Mouse (Mus musculus): ENCODE measurements at regions not wholly inside any gene's neighbourhood (a gene's known extent, or its start where the extent isn't known, plus 50 kb on each side); places are given as distances from the start of the nearest gene placed in this dataset.
"Not testable (repeated sequence)": the region's sequence is repeated elsewhere in the genome, so short reads cannot be mapped to it uniquely, and the experiment has no call there.

- ATAC-seq (replicated peaks in 1 of 2; ENCODE audit: insufficient read depth in 1 of 2, low FRiP score in 2 of 2, low TSS enrichment in 1 of 2, low read depth in 1 of 2, poor library complexity in 2 of 2, severe bottlenecking in 2 of 2) = no peak
These were observed 127.8 kb upstream of the Arhgap20 start for GRCm38 (mm10) chr9:51637131-51637920.

- ATAC-seq (replicated peaks in 1 of 2; ENCODE audit: insufficient read depth in 1 of 2, low FRiP score in 2 of 2, low TSS enrichment in 1 of 2, low read depth in 1 of 2, poor library complexity in 2 of 2, severe bottlenecking in 2 of 2) = no peak
These were observed 123.4 kb upstream of the Arhgap20 start for GRCm38 (mm10) chr9:51641706-51642105.

- ATAC-seq (replicated peaks in 1 of 2; ENCODE audit: insufficient read depth in 1 of 2, low FRiP score in 2 of 2, low TSS enrichment in 1 of 2, low read depth in 1 of 2, poor library complexity in 2 of 2, severe bottlenecking in 2 of 2) = no peak
These were observed 119.7 kb upstream of the Arhgap20 start for GRCm38 (mm10) chr9:51645426-51645825.

GRCm38 (mm10) chr9:51653376-51654292, 111.5 kb upstream of the Arhgap20 start:
- no peak for ATAC-seq (replicated peaks in 1 of 2; ENCODE audit: insufficient read depth in 1 of 2, low FRiP score in 2 of 2, low TSS enrichment in 1 of 2, low read depth in 1 of 2, poor library complexity in 2 of 2, severe bottlenecking in 2 of 2)

GRCm38 (mm10) chr9:51654645-51655044, 110.5 kb upstream of the Arhgap20 start:
- no peak for ATAC-seq (replicated peaks in 1 of 2; ENCODE audit: insufficient read depth in 1 of 2, low FRiP score in 2 of 2, low TSS enrichment in 1 of 2, low read depth in 1 of 2, poor library complexity in 2 of 2, severe bottlenecking in 2 of 2)

- no peak for ATAC-seq (replicated peaks in 1 of 2; ENCODE audit: insufficient read depth in 1 of 2, low FRiP score in 2 of 2, low TSS enrichment in 1 of 2, low read depth in 1 of 2, poor library complexity in 2 of 2, severe bottlenecking in 2 of 2)
These were observed 107.3 kb upstream of the Arhgap20 start for GRCm38 (mm10) chr9:51657796-51658195.

GRCm38 (mm10) chr9:51660908-51661874, 103.9 kb upstream of the Arhgap20 start:
- ATAC-seq (replicated peaks in 1 of 2; ENCODE audit: insufficient read depth in 1 of 2, low FRiP score in 2 of 2, low TSS enrichment in 1 of 2, low read depth in 1 of 2, poor library complexity in 2 of 2, severe bottlenecking in 2 of 2) = no peak

GRCm38 (mm10) chr9:51661911-51662310, 103.2 kb upstream of the Arhgap20 start:
- ATAC-seq (replicated peaks in 1 of 2; ENCODE audit: insufficient read depth in 1 of 2, low FRiP score in 2 of 2, low TSS enrichment in 1 of 2, low read depth in 1 of 2, poor library complexity in 2 of 2, severe bottlenecking in 2 of 2) = no peak

- no peak for ATAC-seq (replicated peaks in 1 of 2; ENCODE audit: insufficient read depth in 1 of 2, low FRiP score in 2 of 2, low TSS enrichment in 1 of 2, low read depth in 1 of 2, poor library complexity in 2 of 2, severe bottlenecking in 2 of 2)
These were observed 100.8 kb upstream of the Arhgap20 start for GRCm38 (mm10) chr9:51664353-51664752.

- ATAC-seq (replicated peaks in 1 of 2; ENCODE audit: insufficient read depth in 1 of 2, low FRiP score in 2 of 2, low TSS enrichment in 1 of 2, low read depth in 1 of 2, poor library complexity in 2 of 2, severe bottlenecking in 2 of 2) = no peak
These were observed 100.3 kb upstream of the Arhgap20 start for GRCm38 (mm10) chr9:51664876-51665275.

GRCm38 (mm10) chr9:51668976-51669375, 96.2 kb upstream of the Arhgap20 start:
- ATAC-seq (replicated peaks in 1 of 2; ENCODE audit: insufficient read depth in 1 of 2, low FRiP score in 2 of 2, low TSS enrichment in 1 of 2, low read depth in 1 of 2, poor library complexity in 2 of 2, severe bottlenecking in 2 of 2) = not testable (repeated sequence)

GRCm38 (mm10) chr9:51670531-51670930, 94.6 kb upstream of the Arhgap20 start:
- ATAC-seq (replicated peaks in 1 of 2; ENCODE audit: insufficient read depth in 1 of 2, low FRiP score in 2 of 2, low TSS enrichment in 1 of 2, low read depth in 1 of 2, poor library complexity in 2 of 2, severe bottlenecking in 2 of 2) = no peak

- no peak for ATAC-seq (replicated peaks in 1 of 2; ENCODE audit: insufficient read depth in 1 of 2, low FRiP score in 2 of 2, low TSS enrichment in 1 of 2, low read depth in 1 of 2, poor library complexity in 2 of 2, severe bottlenecking in 2 of 2)
These were observed 78.6 kb upstream of the Arhgap20 start for GRCm38 (mm10) chr9:51686536-51686935.

GRCm38 (mm10) chr9:51714326-51714725, 50.8 kb upstream of the Arhgap20 start:
- no peak for ATAC-seq (replicated peaks in 1 of 2; ENCODE audit: insufficient read depth in 1 of 2, low FRiP score in 2 of 2, low TSS enrichment in 1 of 2, low read depth in 1 of 2, poor library complexity in 2 of 2, severe bottlenecking in 2 of 2)
